ENCODE assay signal across 11 mouse cellular contexts in the genomic region with DNA sequence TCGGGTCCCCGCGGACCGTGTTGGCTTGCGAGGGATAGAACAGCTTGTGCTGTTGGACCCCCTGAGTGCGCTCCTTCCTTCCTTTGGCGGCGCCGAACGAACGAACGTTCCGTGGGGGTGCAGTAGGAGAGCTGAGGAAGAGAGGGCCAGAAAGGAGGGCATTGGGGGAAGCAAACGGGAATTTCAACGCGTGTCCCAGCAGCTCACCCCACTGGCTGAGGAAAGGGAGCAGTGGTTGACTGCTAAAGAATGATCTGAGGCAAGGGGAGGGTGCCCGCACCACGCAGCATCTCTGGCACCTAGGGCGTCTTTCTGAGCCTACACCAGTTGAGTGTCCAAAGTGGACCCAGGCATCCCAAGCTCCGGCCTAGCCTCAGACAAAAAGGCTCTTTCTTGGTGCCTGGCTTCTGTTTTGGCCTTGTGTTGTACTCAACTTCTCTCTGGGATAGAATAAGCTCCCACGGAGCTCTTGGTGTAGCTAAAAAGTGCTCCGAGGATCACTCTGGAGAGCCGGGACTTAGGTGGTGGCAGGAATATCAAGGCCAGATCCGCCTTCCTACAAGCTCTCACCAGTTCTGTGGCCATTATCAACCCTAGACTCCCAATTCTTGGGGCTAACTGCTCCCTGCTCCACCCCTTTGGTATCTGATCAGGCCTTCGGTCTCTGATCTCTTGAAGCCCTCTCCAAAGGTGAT. TPM values are rescaled to one million over a fixed set of nuclear protein-coding genes. Genes with fewer than 3 reads are reported as not detected.
DNase-seq lines count a peak whose midpoint lies in the region; ATAC-seq and TF ChIP-seq lines count a peak whose summit lies in the region.
"Had no signal": no experiment of that assay in that cellular context is flagged by ENCODE, and none has a peak within 500 bp of the region (broad histone marks: within the 10 kb centered on the region; RNA-seq: fewer than 3 reads in every experiment).

No protein-coding gene starts in this region.

- 5% methylated on average over 25 of the region's 25 CpGs for WGBS in heart, embryonic 10.5 days
- 3% methylated on average over 25 of the region's 25 CpGs for WGBS in midbrain, embryonic 10.5 days
- 11% methylated on average over 24 of the region's 25 CpGs for WGBS in thymus, adult 2 months

- no peak for DNase-seq in heart, embryonic 10.5 days (ENCODE audit: low spot score)
- DNase-seq in heart, postnatal 4 days = no peak
- peak; percentile 43 for DNase-seq in ZHBTc4 (ENCODE audit: low read depth, low spot score)
- peak; percentile 35 to 36 for DNase-seq in heart, postnatal 10 days
- peak; percentile 29 for DNase-seq in midbrain, embryonic 10.5 days (ENCODE audit: low spot score)
- no peak for DNase-seq in gastrocnemius, postnatal 10 days
- no peak for DNase-seq in thymus, adult 2 months
- DNase-seq: cerebellum, adult 2 months; gastrocnemius, adult 2 months had no signal

- TF ChIP-seq CTCF in thymus, adult 2 months (IDR thresholded peaks at IDR 0.05; ENCODE audit: borderline replicate concordance, control insufficient read depth, extremely low read depth, insufficient read depth, low read length, poor library complexity) = no peak

- no peak for TF ChIP-seq POLR2A in thymus, adult 2 months (IDR thresholded peaks at IDR 0.05; ENCODE audit: control insufficient read depth, extremely low read depth, insufficient read depth, low read length, poor library complexity)

- H3K27ac ChIP-seq in heart, embryonic 10.5 days = peak overlapping the region; percentile 93
- no peak overlapping the region for H3K27ac ChIP-seq in midbrain, embryonic 10.5 days (replicated peaks)
- H3K27ac ChIP-seq in thymus, adult 2 months (ENCODE audit: control insufficient read depth, insufficient read depth, low read length) = no peak overlapping the region
- H3K27ac ChIP-seq: gastrocnemius, adult 2 months had no signal

- peaks cover 2% of the 10 kb centered on the region; the same call in 1 of the 2 replicates for H3K36me3 ChIP-seq in heart, embryonic 10.5 days
- H3K36me3 ChIP-seq in midbrain, embryonic 10.5 days = no peaks in the 10 kb centered on the region
- no peaks in the 10 kb centered on the region for H3K36me3 ChIP-seq in thymus, adult 2 months (ENCODE audit: control insufficient read depth, insufficient read depth, low read length)

- H3K9me3 ChIP-seq in heart, embryonic 10.5 days = no peaks in the 10 kb centered on the region
- H3K9me3 ChIP-seq in midbrain, embryonic 10.5 days (replicated peaks) = no peaks in the 10 kb centered on the region

- no peak for ATAC-seq in frontal cortex, adult (ENCODE audit: low TSS enrichment)

- intact Hi-C loops in heart, postnatal 10 days (cut with DNase I) = loop anchor here (5.0 kb wide), 2 partner anchors 51 to 94 kb away; no protein-coding TSS in a partner anchor

- peaks cover 100% of the 10 kb centered on the region for H3K27me3 ChIP-seq in heart, embryonic 10.5 days (ENCODE audit: insufficient read depth, poor library complexity, severe bottlenecking)
- peaks cover 100% of the 10 kb centered on the region for H3K27me3 ChIP-seq in midbrain, embryonic 10.5 days (ENCODE audit: low read depth, poor library complexity, severe bottlenecking)
- H3K27me3 ChIP-seq in thymus, adult 2 months (ENCODE audit: control insufficient read depth, insufficient read depth, low read length) = peaks cover 13% of the 10 kb centered on the region; the same call in 1 of the 2 replicates

- peak overlapping the region; percentile 73 for H3K4me3 ChIP-seq in heart, embryonic 10.5 days
- peak overlapping the region; percentile 56 for H3K4me3 ChIP-seq in midbrain, embryonic 10.5 days
- no peak overlapping the region for H3K4me3 ChIP-seq in thymus, adult 2 months (ENCODE audit: control insufficient read depth, insufficient read depth, low read length)
- H3K4me3 ChIP-seq: gastrocnemius, adult 2 months had no signal

- H3K4me1 ChIP-seq in heart, embryonic 10.5 days = peaks cover 56% of the 10 kb centered on the region
- H3K4me1 ChIP-seq in midbrain, embryonic 10.5 days = peaks cover 62% of the 10 kb centered on the region
- H3K4me1 ChIP-seq in thymus, adult 2 months (replicated peaks; ENCODE audit: control insufficient read depth, insufficient read depth, low read length) = no peaks in the 10 kb centered on the region

RNA-seq across cellular contexts. Expression of gene Irx4, which starts 0.9 kb away (rescaled TPM):
- polyA plus RNA-seq in heart, embryonic 10.5 days (2016; fragmentation: Nextera tagmentation; extraction: Ambion mirVana) = 39.4 and 78.4 TPM in 2 replicates
- total RNA-seq in heart, postnatal 4 days (2021) = 10 to 100 TPM; 53.3 to 64.3 TPM
- 10 to 100 TPM; 27.6 to 49.8 TPM for total RNA-seq in heart, postnatal 10 days (2021)
- 1.3 and 1.7 TPM in 2 replicates for polyA plus RNA-seq in midbrain, embryonic 10.5 days (2016; fragmentation: Nextera tagmentation; extraction: Ambion mirVana)
- not detected for total RNA-seq in gastrocnemius, postnatal 10 days (2021)
- 0.41 and 1.5 TPM in 2 replicates for polyA plus RNA-seq in thymus, adult 2 months (2012; rRNA removed)
- total RNA-seq: gastrocnemius, adult 2 months; layer of hippocampus, postnatal 25 days had no signal

Comparison
In these comparisons a context has a peak if more than half of its experiments do, and no peak if none do; other contexts are left out.
1. DNase-seq: peak in ZHBTc4 (single experiment), heart, postnatal 10 days (2 of 2) and midbrain, embryonic 10.5 days (single experiment); none in heart, embryonic 10.5 days (single experiment), heart, postnatal 4 days (single experiment), gastrocnemius, postnatal 10 days (single experiment) and thymus, adult 2 months (single experiment).
2. RNA of gene Irx4, which starts 0.9 kb away (total RNA-seq): 53.3 to 64.3 TPM in heart, postnatal 4 days and 27.6 to 49.8 TPM in heart, postnatal 10 days; not detected in gastrocnemius, postnatal 10 days; every median in the first group is over 10 times any median in the second.